Mouse (Mus musculus) heart, embryonic 13.5 days (tissue): Measurements from ENCODE around the gene Olfr1124. TPM values are rescaled to one million over a fixed set of nuclear protein-coding genes. Genes with fewer than 3 reads are reported as not detected.

ENCODE experiments used
- polyA plus RNA-seq: library from polyadenylated mRNA; unstranded; fragments of >200 nt; fragmentation: Nextera tagmentation; extraction: Ambion mirVana; gene quantifications from 2 replicates; pipeline ENCODE4 v1.2.1, GENCODE M21; 2015

The Olfr1124 gene
- polyA plus RNA-seq, 1 experiment from 2014 or later = 0.05 TPM

Other genes starting within 250 kb of the Olfr1124 start
- not detected in 2 replicates for gene Olfr1112, start 242.5 kb upstream of the Olfr1124 start, polyA plus RNA-seq
- not detected in 2 replicates for gene Olfr1113, start 221.3 kb upstream of the Olfr1124 start, polyA plus RNA-seq
- not detected in 2 replicates for gene Olfr1115, start 182.3 kb upstream of the Olfr1124 start, polyA plus RNA-seq
- gene Olfr1116, start 162.7 kb upstream of the Olfr1124 start, polyA plus RNA-seq = not detected in 2 replicates
- not detected in 2 replicates for gene Olfr1118, start 122.7 kb upstream of the Olfr1124 start, polyA plus RNA-seq
- gene Olfr1120, start 75.5 kb upstream of the Olfr1124 start, polyA plus RNA-seq = not detected in 2 replicates
- not detected in 2 replicates for gene Olfr1121, start 60.4 kb upstream of the Olfr1124 start, polyA plus RNA-seq
- not detected in 2 replicates for gene Olfr1122, start 44.4 kb upstream of the Olfr1124 start, polyA plus RNA-seq
- gene Olfr1123, start 13.6 kb upstream of the Olfr1124 start, polyA plus RNA-seq = not detected in 2 replicates
- gene Olfr1126, start 23.7 kb downstream of the Olfr1124 start, polyA plus RNA-seq = not detected in 2 replicates
- gene Pramel7, start 66.8 kb downstream of the Olfr1124 start, polyA plus RNA-seq = not detected in 2 replicates
- gene Pramel6, start 76.3 kb downstream of the Olfr1124 start, polyA plus RNA-seq = not detected in 2 replicates
- not detected in 2 replicates for gene Olfr153, start 101.5 kb downstream of the Olfr1124 start, polyA plus RNA-seq
- not detected in 2 replicates for gene Olfr1128, start 115.3 kb downstream of the Olfr1124 start, polyA plus RNA-seq
- not detected in 2 replicates for gene Olfr1129, start 143.6 kb downstream of the Olfr1124 start, polyA plus RNA-seq
- not detected in 2 replicates for gene Olfr1130, start 175.9 kb downstream of the Olfr1124 start, polyA plus RNA-seq
- gene Olfr1131, start 196.8 kb downstream of the Olfr1124 start, polyA plus RNA-seq = not detected in 2 replicates
- not detected in 2 replicates for gene Olfr1132, start 207.3 kb downstream of the Olfr1124 start, polyA plus RNA-seq
- gene Olfr1133, start 217.1 kb downstream of the Olfr1124 start, polyA plus RNA-seq = not detected in 2 replicates
- gene Olfr1134, start 228.2 kb downstream of the Olfr1124 start, polyA plus RNA-seq = not detected in 2 replicates
- not detected in 2 replicates for gene Olfr1135, start 243.4 kb downstream of the Olfr1124 start, polyA plus RNA-seq